Mouse (Mus musculus): ENCODE data around the gene Gm21885.
"Not testable (repeated sequence)": the region's sequence is repeated elsewhere in the genome, so short reads cannot be mapped to it uniquely, and the experiment has no call there.

Gm21885 gene

DNA sequence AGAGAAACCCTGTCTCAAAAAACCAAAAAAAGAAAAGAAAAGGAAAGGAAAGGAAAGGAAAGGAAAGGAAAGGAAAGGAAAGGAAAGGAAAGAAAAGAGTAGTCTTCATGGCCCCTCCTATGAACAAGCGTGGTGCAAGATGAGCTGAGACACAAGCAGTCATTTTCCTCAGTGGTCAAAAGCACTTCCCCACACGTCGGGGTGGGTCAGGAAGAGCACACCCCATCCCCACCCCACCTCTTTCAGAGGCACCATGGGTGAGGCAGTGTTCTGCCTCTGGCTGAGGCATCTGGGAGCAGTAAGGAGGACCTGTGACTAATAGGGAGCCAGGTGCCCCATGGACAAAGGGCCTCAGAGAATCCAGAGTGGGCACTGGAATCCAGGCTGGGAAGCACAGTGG is 15.5 kb upstream of the Gm21885 start:
- not testable (repeated sequence) for DNase-seq (ENCODE audit: low read depth in 2 of 2, low spot score in 2 of 2)

DNA sequence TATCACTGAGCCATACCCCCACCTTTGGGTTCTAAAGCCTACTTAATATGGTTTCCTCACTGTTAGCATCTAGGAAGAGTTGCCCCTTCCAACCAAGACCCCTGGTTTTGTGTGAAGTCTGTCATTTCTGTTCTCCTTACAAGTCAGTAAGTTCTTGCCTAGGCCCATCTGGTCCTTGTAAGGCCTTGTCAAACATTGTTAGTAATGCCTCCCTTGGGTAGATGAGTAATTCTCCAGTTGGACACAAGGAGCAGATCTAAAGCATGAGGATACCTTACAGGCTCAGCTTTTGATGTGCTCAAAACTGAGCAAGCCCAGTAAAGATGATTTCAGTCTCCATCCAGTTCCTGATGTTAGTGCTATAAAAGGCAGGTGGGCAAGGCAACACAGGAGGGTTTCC is 12.9 kb upstream of the Gm21885 start:
- DNase-seq (ENCODE audit: low read depth in 2 of 2, low spot score in 2 of 2) = no peak

DNA sequence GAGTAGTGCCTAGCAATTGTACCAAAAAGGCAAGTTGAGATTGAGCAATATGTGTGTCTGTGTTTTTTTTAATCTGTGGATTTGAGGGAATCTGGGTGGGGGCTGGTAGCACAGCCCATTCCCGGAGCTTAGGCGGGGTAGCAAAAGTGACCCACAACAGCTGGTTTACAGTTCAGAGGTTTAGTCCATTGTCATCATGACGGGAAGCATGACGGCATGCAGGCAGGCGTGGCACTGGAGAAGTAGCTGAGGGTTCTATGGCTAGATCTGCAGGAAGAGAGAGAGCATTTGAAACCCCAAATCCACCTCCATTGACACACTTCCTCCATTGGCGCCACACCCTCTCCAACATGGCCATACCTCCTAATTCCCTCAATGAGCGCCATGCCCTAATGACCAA is 11.8 kb upstream of the Gm21885 start:
- no peak for DNase-seq (ENCODE audit: low read depth in 2 of 2, low spot score in 2 of 2)

DNA sequence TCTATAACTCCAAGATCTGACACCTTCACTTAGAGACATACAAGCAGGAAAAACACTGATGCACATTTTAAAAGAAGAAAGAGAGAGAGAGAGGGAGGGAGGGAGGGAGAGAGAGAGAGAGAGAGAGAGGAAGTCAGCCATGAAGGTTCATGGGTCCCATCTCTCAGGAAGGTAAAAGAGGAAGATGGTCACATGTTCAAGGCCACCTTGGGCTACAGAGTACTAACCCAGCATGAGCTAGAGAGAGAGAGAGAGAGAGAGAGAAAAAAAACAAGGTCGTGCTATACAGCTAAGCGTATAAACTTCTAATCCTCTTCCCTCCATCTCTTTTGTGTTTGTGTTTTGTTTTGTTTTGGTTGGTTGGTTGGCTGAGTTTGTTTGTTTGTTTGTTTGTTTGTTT is 10.7 kb upstream of the Gm21885 start:
- no peak for DNase-seq (ENCODE audit: low read depth in 2 of 2, low spot score in 2 of 2)

DNA sequence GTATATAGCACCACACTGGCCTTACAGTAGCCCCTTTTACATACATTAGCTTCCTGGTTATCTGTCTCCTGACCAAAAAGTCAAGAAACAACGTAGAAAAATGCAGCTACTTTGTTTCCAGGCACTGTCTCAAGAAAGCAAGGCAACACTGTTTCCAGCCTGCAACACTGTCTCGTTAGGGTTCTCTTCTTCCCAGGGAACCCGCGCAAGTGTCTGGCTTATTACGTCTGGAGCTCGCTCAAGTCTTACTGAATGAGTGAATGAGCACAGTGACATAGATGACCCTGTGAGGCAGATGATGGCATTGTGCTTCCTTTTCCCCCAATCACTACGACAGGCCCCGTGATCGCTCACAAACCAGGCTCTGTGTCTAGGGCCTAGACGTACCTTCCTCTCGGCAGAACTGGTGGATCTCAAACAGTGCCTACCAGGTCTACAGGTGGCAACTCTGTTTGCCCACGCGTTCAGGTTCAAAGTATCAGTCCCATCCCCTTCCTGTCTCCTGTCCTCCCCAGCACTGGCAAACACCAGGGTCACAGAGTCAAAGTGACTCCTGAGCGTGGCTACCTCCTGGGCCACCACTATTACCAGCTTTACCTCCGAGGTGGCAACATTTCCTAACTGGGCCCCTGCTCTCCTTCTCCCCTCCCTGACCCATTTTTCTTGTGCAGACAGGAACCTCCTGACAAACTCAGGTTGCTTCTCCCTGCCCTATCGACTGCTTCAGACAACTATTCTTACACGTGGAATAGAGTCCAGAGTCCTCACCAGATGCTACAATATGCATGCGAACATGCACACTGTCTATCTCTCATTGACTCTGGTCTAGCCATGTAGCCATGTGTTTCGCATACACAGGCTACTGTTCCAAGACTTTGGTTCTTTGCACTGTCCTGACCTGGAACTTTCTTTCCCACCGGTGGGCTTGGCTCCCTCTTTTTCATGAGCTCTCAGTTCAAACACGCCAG is 8.4 kb upstream of the Gm21885 start:
- DNase-seq (ENCODE audit: low read depth in 2 of 2, low spot score in 2 of 2) = no peak

DNA sequence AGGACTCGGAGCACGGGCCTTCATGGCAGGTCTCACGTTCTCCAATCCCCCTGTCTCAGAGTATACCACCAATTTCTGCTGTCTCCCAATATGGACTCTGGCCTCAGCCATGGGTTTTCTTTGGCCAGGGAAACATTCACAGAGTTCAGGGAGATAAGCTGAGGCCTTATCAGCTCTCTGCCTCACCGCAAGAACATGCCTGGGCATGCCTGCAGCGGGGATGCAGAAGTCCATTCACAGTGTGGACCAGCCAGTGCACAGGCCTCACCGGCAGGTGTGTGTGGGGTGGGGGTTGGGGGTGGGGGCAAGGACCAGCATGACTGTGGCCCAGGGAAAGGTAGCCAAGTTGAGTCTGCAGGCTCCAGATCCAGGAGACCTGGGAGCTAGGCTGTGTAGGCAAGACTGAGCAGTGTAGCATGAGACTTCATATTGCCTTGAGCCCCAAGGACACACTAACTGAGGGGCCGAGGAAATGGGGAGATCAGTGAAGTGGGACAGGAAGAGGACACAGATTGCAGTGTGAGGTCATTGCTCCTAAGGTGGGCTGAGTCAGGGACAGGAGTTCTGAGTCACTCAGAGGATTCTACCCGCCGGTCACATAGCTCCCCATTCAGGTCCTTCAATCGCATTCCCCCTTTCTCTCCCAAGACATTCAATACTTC is 7.3 kb upstream of the Gm21885 start:
- DNase-seq (ENCODE audit: low read depth in 2 of 2, low spot score in 2 of 2) = no peak

DNA sequence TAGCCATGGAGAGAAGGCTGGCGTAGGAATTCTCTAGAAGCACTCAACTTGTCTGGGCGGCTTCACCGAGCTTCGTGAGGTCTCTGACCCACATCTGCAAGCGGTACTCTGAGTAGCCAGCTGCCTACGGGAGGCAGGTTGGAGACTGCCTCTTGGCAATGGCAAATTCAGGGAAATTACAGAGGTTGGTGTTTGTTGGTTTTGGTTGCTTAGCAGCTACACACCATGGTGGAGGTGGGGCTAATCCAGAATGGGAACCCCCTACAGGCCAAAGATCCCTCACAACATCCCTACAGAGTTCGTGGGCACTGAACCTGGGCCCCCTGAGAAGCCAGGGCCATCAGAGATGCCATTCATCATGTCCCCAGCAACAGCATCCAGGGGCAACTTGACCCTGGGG is 6.4 kb upstream of the Gm21885 start:
- no peak for DNase-seq (ENCODE audit: low read depth in 2 of 2, low spot score in 2 of 2)

DNA sequence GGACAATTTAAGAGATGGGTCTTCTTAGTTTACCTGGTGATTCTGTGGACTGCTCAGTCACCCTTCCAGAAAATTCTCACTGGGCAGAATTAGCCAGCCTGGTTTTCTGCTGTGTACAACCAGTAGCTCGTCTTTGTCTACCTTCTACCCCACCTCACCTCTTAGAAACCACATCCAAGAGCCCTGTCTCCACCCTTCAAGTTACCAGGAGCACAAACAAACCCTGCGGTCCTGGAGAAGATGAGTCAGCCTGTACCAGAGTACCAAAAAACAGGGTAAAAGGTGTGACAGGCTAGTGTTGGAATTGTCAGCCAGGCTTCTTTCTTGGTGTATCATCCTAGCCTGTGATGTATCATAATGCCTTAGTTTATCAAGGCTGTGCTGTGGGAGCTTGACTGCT is 6.0 kb upstream of the Gm21885 start:
- peak; percentile 44 to 63 for DNase-seq (ENCODE audit: low read depth in 2 of 2, low spot score in 2 of 2)

DNA sequence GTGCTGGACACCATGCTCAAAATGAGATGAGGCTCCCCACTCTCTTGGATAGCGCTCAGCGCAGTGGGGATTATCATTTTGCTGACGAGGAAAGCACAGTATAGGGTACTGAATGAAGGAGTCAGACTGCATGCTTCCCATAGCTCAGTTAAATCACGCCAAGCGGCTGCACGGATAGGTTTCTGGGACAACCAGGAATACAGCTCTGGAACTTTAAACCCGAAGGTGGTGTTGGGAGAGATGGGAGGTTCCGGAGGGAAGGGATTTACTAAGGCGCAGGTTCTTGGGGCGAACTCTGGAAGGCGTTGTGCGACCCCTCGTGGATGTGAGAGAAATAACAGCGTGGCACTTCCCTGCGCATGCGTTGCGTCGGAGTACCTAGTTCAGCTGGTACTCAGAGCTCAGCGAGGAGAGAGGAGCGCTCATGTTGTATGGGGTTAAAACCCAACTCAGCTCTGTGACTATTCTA is 4.8 kb upstream of the Gm21885 start:
- peak; percentile 73 to 80 for DNase-seq (ENCODE audit: low read depth in 2 of 2, low spot score in 2 of 2)

DNA sequence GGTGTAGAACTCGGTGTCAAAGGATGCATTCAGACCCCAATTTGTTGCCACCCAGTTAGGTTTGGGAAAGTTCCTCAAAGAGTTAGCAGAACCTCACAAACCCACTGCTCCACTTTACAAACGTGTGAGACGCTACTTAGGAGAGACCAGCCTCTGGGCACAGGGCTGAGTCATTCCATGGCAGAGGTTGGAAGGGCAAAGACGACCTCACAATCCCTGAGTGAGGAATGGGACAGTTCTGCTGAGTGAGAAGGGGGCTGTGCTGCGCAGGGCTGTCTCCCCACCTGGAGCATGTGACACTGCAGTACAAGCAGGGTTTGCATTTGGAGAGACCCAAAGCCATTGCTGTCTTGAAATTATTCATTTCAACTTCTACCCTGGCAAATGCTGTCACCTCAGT is 618 bp downstream of the Gm21885 start:
- no peak for DNase-seq (ENCODE audit: low read depth in 2 of 2, low spot score in 2 of 2)

DNA sequence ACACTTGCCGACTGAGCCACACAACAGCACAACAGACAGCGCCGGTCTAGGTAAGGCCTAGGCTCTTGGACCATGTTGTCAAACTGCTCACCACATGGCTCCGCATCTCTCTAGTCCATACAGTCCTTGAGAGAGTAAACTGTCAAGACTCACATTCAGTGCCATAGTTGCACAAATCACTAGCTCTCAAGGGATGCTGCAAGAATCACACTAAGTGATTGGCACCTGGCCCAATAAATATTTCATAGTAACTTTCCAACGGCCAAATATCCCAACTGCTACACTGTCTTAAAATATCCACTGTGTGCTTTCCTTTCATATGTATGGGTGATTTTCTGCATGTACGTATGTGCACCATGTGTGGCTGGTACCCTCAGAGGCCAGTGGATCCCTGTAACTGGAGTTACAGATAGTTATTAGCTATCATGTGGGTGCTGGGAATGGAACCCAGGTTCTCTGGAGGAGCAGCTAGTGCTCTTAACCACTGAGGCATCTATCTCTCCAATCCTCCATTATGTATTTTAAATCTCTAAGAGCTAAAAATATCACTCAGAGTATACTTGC is 1.9 kb downstream of the Gm21885 start:
- no peak for DNase-seq (ENCODE audit: low read depth in 2 of 2, low spot score in 2 of 2)

DNA sequence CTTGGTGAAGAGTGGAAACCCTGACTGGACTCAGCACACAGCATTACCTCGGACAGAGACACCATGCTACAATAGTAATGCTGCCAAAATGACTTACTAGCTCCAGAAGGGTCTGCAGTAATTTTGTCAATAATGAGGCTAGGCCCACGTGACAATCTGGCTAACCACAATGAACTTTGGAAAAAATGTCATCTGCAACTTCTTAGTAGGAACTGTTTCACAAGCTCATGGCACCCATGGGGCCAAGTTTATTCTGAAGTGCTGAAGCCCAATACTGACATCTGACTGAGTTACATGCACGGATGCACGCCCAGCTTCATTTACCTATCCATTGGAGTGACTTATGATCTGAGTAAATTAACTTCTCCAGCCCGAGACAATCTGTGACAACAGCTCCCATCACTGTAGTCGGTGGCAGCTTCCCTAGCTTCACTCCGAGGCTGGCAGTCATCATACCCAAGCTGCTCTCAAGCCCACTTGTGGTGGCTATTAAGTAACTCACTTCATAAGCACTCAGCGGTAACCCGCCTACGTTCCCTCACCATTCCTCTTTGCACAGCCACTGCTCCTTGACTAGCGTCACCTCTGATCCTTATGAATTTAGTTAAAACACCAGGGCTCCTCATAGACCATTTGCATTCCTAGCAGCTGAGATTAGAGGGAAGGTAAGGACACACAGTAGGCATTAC is 4.4 kb downstream of the Gm21885 start:
- DNase-seq (ENCODE audit: low read depth in 2 of 2, low spot score in 2 of 2) = no peak

DNA sequence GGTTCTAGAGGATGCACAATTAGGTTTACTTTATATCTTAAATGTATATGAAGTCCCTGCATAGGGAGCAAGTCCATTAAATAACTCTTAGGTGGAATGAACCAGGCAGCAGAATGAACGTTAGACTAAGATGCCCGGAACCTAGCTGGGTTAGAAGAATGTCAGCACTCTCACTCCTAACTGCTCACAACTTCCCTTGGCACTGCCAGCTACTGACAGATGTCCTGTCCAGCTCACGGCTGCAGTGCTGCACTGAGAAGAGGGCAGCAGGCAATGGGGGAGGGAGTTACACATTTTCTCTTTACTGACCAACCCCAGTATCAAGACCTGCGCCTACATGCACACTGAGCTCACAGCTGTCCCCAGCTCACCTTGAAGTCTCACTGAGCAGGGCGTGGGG is 5.4 kb downstream of the Gm21885 start:
- no peak for DNase-seq (ENCODE audit: low read depth in 2 of 2, low spot score in 2 of 2)

DNA sequence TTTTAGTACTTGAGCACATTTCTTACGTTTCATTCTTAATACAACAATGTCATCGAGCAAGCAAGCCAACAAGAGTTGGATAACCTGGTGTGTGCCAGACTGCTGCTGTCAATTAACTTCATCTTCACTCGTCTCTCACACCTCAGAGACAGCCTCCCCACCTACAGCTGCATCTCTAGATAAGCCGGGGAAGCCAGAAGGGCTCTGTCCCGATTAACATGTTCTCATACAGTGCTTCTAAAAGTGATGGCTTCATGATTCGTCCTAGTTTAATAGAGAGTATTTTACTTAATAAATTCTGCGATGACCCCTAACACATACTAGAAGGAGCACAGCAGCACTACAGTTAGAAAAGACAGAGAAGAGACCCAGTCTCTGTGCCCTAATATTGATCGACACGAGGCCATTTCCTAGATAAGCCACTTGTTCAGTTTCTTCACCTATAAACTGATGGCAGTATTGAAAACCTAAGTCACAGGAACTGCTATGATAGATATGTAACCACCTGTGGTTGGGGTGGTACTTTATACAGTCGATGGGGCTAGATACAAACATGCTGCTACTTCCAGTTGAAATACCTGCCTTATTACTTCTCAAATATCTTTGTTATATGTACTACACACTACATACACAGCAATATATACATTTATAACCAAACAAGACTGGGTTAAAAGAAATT is 8.5 kb downstream of the Gm21885 start:
- no peak for DNase-seq (ENCODE audit: low read depth in 2 of 2, low spot score in 2 of 2)

DNA sequence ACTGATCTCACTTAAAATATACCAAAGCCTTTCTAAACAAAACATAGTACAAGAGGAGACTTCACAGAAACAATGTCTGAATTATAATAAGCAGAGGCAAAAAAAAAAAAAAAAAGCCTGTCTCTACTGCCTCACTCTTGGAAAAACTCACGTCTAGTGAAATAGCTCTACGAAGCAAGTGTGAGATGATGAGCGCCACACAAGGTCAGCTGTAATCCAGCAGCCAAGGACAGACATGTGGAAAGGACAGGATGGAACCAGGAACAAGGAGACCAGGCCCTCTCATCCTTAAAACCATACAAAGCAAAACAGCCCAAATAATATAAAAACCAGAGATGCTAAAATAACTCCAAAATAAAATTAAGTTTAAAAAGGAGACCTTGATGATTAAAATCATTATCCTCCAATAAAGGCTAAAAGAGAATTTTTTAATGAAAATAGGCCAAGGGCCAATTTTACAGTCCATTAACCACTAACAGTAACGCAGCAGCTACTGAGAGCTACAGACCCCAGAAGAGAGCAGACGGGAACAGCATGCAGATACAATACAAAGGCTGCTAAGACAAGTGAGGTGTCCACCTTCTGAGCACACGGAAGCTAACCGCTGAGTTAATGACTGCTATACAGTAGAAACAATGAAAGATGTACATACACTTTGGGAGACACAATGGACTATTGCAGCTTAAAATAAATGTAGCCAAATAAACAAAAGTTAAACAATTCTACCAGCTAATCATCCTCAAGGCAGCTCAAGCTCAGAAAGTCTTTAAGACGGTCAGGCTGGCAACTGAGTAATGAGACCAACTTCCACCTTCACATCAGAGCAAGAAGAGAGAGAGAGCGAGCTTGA is 13.5 kb downstream of the Gm21885 start:
- no peak for DNase-seq (ENCODE audit: low read depth in 2 of 2, low spot score in 2 of 2)

DNA sequence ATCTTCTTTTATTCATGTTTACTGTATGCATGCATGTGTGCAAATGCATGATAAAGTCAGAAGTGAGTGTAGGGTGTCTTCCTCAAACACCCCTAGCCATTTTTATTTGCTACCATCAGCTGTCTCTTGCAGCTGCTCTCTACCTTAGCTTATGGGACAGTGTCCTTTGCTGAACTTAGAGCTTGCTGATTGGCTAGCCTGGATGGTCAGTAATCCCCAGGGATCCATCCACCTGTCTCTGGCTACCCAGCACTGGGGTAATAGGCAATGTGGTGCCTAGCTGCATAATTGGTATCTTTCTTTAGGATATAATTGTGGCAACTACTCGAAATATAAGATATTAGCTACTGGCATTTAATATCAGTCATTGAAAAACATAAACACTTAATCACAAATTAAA is 31.1 kb downstream of the Gm21885 start:
- no peak for DNase-seq (ENCODE audit: low read depth in 2 of 2, low spot score in 2 of 2)

DNA sequence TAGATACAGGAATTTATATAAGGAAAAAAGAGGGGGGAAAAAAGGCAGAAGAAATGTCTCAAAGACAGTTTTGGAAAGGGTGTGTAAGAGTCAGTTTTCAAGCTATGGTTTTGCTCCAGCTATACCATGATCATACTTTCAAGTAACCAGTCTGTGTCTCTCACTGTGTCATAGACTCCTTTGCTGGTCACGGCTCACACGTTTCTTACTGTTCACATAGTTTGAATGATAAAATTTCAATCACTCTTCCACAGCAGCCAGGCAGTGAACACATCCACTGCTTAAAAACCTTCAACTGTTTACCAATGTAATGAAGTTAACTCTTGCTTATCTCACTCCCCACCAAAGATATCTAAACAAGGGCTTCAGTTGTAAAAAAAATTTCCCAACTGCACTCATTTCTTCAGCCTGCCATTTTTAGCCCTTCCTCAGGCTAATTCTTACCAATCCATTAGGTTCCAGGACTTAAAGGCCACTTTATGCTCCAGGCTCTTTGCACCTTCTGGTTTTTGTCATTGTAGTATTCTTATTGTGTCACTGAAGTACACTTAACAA is 32.5 kb downstream of the Gm21885 start:
- DNase-seq (ENCODE audit: low read depth in 2 of 2, low spot score in 2 of 2) = no peak

DNA sequence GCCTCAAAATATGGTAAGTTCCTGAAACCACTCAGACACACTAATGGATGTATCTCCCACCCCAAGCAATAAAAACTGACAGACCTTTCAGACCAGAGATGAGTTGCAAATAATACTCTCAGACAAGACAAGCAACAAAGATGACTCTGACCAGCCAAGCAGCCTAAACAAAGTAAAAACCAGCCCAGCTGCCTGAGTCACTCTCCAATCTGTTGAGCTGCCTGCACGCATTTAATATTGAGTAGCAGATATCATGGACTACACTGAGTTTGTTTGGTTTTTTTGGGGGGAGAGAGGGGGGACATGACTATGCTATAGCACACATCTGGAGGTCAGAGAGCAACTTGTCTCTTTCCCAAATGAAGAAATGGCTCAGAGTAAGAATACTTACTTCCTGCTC is 33.6 kb downstream of the Gm21885 start:
- DNase-seq (ENCODE audit: low read depth in 2 of 2, low spot score in 2 of 2) = no peak

DNA sequence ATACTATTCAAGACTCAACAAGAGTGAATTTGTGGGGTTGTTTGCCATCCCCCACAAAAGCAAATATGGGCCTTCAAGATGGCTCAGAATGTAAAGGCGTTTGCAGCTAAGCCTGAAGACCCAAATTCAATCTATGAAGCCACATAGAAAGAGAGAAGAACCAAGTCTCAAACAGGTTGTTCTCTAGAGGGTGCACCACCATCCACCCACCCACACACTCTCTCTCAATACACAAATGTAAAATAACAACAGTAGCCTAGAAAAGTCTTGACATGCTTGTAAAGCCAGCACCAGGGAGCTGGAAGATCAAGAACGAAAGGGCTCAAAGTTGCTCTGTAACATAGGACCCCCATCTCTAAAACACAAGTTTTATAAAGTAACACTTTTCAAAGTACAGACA is 34.9 kb downstream of the Gm21885 start:
- no peak for DNase-seq (ENCODE audit: low read depth in 2 of 2, low spot score in 2 of 2)

DNA sequence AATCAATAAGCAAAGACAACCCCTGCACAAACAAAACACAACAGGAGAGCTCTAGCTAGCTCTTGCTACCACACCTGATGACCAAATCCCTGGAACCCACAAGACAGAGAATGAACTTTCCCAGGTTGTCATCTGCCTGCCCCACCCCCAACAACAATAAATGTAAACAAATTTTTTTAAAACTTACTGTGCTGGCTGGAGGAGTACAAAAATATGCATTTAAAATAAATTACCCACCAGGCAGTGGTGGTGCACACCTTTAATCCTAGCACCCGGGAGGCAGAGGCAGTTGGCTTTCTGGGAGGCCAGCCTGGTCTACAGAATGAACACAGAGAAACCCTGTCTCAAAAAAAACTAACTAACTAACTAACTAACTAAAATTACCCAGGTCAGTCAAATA is 35.3 kb downstream of the Gm21885 start:
- no peak for DNase-seq (ENCODE audit: low read depth in 2 of 2, low spot score in 2 of 2)
